Mouse (Mus musculus): ENCODE data around the gene Crybg2.

Gene Crybg2

DNA sequence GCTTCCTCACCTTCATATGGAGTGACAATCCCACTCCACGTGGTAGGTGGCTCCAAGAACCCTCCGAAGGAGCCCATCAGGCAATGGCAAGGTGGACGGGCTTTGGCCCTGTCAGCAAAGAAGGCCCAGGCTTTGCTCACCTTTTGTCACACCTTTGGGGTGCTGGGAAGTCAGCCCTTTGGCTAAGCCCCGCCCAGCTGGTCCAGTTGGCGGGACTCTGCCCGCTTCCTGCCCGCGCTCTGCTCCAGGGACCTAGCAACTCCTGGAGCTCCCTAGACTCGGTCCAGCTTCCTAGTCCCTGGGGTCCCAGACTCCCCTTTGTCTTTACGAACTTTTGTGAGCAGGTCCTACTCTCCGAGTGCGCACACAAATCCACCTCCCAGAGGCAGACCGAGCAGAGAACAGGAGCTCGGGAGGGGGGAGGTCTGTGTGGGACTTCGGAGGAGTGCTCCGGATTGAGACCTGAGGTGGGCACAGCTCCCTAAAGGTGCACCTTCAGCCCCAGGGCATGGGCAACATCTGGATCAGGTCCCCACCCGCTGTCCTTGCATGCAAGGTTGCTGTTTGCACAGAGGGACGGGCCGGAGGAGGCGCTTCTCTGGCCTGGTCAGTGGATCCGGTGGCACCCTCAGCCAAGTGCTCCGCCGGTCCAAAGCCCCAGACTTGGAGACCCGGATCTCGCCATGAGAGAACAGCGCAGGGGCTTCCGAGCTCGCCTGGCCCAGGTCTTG lies at the start of gene Crybg2:
Gene Crybg2 (plus strand): TSS at position 681 of the 731 bp plus-strand sequence.
- DNase-seq: no peak

DNA sequence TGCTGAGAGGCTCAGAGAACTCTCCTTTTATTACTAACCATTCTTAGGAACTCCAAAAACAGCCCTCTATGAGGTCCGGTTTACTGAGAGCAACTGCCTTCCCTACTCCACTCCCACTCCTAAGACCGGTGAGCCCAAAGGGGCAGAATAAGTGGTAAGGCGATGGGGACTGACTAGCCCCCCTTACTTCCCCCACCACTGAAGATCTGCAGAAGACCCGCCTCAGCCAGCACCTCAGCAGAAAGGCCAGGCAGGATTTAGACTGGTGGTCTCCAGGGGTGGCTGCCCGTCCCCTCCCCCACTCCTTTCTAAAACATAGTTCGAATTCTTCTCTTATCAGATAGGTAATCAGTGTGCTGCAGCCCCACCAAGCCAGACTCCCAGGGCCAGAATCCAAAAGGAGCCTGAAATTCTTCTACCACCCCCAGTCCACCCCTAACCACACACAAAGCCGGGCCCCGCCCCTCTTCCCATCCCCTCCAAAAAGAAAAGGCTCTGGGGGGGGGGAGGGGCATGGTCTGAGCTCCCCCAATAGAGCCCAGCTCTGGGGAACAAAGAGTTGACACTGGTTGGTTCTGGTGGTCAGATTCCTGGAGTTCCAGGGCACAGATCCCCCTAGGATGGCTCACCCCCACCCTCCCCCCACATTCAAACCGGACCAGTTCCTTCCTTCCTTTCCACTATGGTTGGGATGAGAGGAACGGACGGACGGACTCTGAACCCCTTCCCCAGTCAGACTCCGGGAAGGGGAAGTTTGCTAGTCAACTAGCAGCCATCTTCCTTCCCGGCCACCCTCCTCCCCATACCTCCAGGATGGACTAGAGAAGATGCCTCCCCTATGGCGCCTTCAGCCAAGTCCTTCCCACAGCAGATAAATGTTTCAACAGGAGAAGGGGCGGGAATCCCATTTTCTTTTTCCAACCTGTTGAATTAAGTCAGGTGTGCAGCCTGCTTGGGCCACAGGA lies 48.9 kb upstream of the Crybg2 start:
- DNase-seq: no peak

DNA sequence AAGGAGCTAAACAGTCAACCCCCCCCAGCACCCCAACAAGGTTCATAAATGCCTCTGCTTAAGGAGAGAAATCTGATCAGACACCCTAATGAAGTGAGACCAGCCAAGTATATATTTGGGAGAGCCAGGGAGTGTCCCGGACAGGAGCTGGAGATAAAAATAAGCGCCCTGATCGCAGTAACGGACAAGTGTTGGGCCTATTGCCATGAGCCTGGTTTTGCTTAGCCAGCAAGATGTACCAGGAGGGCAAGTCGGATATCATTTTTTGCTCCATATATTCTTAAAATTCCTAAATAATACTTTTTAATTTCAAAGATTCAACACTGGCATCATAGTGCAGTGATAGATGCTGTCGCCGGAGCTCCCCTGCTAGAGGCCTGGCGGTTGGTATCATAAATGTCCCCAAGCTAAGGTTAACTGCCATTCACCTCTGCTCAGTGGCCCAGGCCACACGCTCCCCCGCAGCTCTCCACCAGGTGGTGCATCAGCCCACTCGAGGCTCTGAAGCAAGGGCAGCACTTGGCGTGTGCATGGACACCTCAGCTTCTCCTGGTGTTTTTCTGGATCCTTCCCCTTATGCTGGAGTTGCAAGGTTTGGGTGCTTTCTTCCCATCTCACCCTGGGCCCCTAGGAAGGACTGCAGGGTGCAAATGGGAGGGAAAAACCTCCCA lies 47.6 kb upstream of the Crybg2 start:
- peak; percentile 29 for DNase-seq

GRCm38 (mm10) chr4:134016208-134016607 lies 44.4 kb upstream of the Crybg2 start:
- DNase-seq: no peak

DNA sequence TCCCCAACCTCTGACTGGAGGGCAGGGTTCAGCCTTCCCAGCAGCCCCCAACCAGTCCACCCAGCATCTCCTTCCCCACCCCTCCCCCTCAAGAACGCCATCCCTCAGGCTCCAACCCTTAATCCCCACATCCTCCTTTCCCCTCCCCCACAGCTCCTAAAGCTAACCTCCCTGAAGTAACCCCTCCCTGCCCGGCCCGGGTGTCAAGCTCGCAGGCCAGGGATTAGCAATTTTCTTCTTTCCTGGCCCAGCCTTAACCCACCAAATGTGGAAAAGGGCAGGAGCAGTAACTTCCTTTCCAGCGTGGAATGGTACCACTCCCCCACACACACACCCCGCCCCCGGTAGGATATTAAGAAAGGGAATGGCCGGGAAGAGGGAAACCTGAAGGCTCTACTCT lies 43.8 kb upstream of the Crybg2 start:
- no peak for DNase-seq

DNA sequence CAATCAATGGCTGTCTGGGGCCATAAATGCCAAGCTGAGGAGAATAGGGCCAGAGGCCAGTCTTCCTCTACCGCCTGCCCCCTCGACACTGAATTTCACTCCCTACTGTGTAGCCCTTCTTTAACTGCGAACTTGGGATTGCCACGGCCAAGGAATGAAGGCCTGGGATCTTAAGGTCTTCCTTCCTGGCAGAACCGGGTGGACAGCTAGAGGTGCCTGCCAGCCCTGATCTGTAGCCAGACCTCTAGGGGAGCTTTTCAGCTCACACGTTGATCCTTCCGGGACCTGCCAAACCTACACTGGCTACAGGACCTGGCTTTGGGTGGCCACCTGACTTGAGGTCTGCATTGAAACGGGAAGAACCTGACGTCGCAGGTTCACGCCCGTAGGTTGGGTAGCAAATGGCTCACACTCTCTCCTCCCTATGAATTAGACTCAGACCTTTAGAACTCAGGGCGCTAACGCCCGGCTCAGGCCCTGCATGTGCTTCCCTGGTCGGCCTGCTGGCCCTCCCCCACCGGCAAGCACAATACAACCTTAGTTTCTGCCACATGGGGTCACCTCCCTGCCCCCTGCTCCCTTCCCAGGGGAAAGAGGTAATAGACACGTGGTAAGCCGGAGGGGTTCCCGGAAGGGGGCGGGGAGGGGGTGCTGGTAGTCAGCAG lies 43.3 kb upstream of the Crybg2 start:
- no peak for DNase-seq

- no peak for DNase-seq
Measured at GRCm38 (mm10) chr4:134018038-134018778, 42.4 kb upstream of the Crybg2 start.

DNA sequence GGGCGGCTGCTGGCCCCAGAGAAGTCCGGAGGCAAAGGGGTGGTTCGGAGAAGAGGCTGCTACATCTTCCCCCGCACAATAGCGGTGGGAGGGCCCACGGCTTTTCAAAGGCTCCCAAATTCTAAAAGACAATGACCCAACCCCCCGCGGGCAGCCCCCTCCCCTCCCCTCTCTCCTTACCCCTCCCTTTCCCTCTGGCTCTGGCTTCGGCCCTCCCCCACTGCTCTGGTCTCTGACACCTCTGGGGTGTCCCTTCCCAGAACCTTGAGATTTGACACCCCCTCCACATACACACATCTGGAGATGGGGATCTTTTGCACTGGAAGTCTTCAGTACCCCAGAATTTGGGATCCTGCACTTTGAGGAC lies 41.9 kb upstream of the Crybg2 start, which contains the start of gene Lin28a:
Gene Lin28a (minus strand): TSS at position 63 of the 367 bp plus-strand sequence.
- no peak for DNase-seq

GRCm38 (mm10) chr4:134019210-134019609 lies 41.4 kb upstream of the Crybg2 start:
- DNase-seq: no peak

- DNase-seq: no peak
Measured at GRCm38 (mm10) chr4:134019641-134020351, 40.8 kb upstream of the Crybg2 start.

DNA sequence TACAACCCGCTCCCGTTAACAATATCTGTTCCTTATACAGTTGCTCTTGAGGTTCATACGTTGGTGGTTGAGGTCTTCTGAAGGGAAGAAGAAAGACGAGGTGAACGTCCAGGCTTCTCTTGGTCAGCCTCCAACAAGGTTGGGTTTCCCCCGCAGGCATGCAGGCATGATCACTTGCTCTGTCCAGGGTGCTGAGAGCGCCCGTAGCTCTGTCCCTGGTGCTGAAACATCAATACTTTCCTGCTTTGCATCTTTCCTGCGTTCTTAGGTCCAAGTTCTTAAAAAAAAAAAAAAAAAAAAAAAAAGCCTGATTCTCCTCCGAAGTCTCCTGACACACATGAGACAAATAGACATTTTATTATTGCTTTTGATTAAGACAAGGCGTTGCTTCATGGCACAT lies 40.0 kb upstream of the Crybg2 start:
- DNase-seq: peak; percentile 76

- no peak for DNase-seq
Measured at GRCm38 (mm10) chr4:134025802-134026201, 34.8 kb upstream of the Crybg2 start.

GRCm38 (mm10) chr4:134035953-134036352 lies 24.7 kb upstream of the Crybg2 start:
- DNase-seq: peak; percentile 84

GRCm38 (mm10) chr4:134041317-134042123 lies 19.1 kb upstream of the Crybg2 start:
- no peak for DNase-seq

DNA sequence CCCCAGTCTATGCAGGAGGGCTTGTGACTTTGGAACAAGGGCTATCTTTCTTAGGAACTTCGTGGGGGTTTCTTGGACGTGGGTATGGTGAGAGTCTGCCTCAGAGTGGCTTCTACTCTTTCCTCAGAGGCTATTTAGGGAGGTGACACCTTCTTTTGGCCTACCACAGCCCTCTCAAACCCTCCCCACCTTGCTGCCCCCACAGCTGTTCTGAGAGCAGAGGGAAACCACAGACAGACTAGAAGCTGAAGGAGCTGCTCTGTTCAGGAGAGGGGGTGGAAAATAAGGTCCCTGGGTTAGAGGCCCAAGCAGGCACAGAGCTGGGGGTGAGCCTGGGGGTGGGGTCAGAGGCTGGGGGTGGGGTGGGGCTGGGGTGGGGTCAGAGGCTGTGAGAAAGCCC lies 17.6 kb upstream of the Crybg2 start:
- DNase-seq: peak; percentile 51

DNA sequence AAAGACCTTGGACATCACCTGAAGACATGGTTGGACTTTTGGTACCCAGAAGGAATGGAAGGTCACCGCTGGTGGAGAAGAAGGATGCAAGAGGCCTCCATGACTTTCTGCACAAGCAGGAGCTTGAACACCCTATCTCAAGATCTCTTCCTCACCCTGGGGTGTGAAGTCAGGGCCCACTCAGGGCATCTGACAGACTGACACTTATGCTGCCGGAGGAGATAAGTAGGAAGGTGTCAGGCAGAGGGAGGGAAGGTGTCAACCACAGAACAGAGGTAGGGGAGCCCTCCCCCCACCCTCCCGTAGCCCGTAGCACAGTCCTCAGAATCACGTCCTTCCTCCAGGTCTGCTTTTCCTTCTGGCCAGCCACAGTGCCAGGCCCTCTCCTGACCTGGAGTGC lies 13.0 kb upstream of the Crybg2 start:
- DNase-seq: no peak

- DNase-seq: no peak
Measured at GRCm38 (mm10) chr4:134051912-134052311, 8.7 kb upstream of the Crybg2 start.

- DNase-seq: peak; percentile 46
Measured at GRCm38 (mm10) chr4:134052560-134052959, 8.1 kb upstream of the Crybg2 start.

DNA sequence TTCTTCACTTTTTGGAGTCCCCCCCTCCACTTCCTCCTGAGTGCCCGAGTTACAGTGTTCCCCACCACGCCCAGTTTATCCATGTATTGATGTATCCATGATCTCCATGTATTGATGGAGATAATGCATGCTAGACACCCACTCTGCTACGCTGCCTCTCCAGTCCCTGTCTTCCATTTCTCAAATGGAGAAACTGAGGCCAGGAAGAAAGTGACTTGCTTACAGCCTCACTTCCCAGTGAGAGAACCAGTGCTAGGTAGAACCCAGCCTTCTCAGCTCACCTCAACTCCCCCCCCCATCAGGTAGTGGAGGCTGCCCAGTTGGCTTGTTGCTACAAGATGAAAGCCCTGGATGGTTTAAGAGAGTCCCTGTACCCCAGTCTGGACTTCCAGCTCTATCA lies 7.1 kb upstream of the Crybg2 start, which contains the start of gene Zfp683:
Gene Zfp683 (plus strand): TSS at position 301 of the 400 bp plus-strand sequence.
- no peak for DNase-seq

- DNase-seq: peak; percentile 60
Measured at GRCm38 (mm10) chr4:134058166-134058715, 2.4 kb upstream of the Crybg2 start.

Measured in thymus, postnatal 14 days (tissue).